Mouse (Mus musculus) mature B cell (primary cell): ENCODE data around the gene Stk25.

Source experiments
- in situ Hi-C: fragments of 300-500 bp; cut with MboI; formaldehyde crosslinking; loops from 2 replicates; pipeline ENCODE4 v1.14.3; 2019

Stk25 gene

DNA sequence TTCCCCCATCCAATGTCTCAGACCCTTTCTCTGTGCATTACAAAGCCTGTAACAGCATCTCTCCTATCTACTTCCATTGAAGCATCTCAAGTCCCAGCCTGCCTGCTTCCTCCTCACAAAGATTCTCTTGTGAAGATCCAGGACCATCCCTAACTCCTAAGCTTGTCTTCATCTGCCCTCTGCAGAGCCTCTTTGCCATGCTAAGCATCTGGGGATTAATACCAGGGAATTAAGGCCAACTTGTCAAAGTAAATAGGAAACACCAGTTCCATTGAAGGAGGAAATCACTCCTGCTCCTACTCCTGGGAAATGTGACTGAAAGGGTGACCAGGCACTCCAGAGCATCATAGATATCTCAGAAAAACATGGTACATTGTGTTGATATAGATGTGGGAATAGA lies 11.5 kb upstream of the Stk25 start:
- in situ Hi-C loops = no loop called here

DNA sequence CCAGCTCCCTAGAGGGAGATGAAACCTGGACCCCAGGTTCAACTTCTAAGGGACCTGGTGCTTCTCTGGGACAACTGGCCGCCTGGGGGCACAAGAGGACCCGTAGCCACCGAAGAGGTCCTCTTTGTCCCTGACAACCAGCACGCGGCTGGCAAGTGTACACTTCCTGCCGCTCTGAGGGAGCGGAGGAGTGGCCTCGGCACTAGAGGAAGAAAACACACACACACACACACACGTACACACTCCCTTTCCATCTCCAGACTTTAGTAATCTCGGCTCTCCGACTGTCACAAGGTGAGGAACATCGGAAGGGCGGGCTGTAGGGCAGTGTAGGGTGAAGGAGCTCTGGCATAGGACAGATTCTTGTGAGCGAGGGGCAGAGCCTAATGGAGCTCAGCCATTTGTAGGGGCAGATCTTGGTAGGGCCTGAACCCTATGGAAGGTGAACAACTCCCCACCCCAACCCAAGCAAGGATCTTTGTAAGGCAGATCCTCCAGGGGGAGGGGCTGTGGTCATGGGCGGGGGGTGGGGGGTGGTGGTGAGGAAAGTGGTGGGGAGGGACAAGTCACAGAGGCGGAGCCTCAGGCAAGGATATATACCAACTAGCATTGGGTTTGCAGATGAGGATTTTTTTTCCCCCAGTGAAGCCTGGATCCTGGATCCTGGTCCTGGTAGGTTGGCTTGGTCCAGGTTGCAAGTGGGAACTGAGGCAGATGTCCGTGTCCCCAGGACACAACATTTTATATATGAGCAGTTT lies 10.5 kb upstream of the Stk25 start:
- in situ Hi-C loops = no loop called here

DNA sequence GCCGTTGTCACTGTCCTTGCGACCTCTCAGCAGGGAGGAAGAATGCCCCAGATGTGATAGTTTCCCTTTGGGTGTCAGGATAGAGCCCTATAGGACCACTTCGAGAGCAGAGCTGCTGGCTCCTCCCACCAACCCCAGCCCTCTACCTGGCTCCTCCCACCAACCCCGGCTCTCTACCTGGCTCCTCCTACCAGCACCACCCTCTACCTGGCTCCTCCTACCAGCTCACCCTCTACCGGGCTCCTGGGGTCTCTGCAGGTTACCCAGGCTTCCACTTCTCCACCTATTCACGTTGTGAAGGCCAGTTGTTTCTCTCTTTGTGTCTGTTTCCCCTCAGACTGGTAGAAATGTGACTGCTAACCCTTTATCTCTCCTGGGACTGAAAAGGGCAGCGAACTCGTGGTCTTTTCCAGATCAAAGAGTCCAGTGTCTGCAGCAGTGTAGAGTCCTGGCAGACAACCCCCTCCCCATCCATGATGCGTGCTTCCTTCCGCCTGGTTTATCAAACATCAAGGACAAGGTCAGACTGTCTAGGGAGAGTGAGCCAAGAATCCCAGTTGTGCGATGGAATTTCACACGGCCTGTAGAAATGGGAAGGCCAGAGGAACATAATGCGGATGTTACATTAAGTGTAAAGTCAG lies 9.4 kb upstream of the Stk25 start:
- in situ Hi-C loops = no loop called here

DNA sequence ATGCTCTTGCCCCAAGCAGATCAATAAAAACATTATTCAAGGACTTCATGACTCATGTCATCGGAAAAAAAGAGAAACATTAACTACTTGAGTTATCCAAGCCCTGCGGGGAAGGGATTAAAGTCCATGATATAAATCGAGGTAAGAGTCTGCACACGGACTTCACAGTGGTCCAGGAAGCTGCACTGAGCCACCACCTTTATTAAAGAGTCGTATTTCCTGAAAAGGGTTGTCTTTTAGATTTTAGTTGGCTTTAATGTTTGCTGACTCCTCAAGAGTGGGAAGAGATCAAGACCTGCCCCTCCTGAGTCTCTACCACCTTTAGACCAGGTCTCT lies 1.5 kb downstream of the Stk25 start:
- in situ Hi-C loops = no loop called here

DNA sequence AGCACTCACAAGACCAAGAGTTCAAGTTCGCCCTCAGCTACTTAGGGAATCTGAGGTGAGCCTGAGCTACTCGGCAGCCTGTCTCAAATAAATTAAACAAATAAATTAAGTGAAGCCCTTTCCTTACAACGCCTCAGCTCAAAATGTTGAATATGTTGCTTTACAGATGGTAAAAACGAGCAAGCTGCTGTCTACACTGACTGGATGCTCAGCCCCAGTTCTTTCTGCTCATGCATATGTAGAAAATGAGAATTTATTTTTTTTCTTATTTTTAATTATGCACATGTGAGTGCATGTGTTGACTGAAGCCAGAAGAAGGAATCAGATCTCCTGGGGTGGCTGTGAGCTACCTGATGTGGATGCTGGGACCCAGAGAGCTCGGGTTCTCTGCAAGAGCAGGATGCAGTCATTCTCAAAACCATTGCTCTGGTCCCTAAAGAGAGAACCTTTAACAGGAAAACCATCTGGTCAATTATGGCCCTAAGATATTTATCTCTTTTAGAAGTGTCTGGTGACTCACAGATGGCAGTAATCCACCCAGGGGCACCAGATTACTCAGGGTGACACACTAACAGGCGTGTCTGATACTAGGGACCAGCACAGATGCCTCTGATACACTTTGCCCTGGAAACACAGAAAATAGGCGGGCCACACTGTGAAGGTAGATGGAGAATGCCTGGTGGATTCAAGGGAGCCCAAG lies 2.0 kb downstream of the Stk25 start:
- in situ Hi-C loops = no loop called here

DNA sequence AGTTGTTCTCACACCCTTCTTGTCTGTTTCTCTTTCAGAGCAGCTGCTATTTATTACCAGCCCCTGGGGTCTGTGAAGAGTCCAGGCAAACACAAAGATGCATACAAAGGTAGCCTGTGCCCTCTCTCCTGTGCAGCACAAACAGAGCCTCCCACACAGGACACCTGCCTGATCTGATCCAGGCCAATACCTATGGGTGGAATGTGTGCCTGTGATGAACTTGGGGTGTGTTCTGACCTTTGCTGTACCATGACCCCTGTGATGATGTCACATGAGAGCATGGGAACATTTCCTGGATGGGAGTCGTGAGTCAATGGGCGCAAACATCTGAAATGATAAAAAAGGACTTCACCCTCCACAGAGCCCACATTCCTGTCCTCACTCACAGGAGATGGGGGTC lies 3.7 kb downstream of the Stk25 start:
- in situ Hi-C loops = no loop called here

DNA sequence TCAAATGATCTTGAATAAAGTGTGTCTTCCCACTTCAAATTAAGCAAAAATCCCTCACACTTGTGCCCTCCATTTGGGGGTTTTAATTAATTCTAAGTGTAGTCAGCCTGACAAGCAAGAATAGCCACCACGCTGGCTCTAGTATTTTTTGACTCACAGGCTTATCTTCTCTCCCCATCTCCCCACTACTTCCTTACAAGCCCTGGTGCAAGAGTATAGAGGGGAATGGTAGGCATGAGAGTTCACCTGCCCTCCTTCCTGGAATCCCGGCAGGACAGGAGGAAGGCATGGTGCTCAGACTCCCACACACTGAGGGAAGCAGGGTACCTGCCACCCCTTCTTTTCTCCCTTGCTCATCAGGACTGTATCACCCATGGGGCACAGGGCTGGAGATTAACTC lies 4.2 kb downstream of the Stk25 start:
- in situ Hi-C loops = no loop called here

DNA sequence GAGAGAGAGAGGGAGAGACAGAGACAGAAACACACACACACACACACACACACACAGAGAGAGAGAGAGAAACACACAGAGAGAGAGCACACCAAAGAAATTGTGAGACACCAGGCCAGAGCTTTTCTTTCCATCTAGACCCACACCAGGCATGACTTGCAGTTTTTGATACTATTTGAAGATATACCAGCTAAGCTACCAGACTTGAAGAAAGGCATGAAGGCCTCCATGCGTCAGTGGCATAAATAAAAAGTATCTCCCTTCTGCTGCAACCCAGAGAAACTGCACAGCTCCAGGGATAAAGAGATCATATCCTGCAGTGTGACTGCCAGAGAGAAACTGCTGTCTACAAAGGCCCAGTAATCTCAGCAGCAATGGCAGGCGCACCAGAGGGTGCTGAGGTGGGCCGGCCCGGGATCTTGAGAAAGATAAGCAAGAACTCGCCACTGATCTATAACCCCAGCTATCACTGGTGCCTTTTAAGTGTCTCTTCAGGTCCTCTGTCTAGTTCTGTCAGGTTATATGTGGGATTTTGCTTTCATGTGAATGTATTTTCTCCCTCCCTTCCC lies 8.8 kb downstream of the Stk25 start:
- in situ Hi-C loops = loop anchor here (25.0 kb wide), 1 partner anchor 737 kb away; the partner anchor contains the start of genes Ankmy1, Dusp28 and Rnpepl1

DNA sequence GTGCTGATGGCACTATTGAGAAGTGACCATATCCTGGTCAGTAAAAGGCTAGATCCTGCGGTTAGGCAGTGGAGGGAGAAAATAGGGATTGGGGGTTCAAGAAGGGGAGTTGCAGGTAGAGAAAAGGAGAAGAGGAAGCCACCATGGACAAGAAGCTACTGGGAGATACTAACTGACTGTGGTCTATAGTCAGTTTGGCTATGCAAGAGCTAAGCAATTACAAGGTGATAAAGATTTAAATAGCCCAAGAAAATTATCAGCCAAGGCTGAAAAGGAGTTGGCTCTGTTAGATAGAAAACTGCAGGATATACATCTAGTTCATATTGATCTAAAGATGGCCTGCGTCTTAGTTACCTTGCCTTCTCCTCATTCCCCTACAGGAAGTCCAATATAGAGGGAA lies 15.8 kb downstream of the Stk25 start:
- in situ Hi-C loops = loop anchor here (25.0 kb wide), 1 partner anchor 730 kb away; the partner anchor contains the start of genes Ankmy1, Dusp28 and Rnpepl1

DNA sequence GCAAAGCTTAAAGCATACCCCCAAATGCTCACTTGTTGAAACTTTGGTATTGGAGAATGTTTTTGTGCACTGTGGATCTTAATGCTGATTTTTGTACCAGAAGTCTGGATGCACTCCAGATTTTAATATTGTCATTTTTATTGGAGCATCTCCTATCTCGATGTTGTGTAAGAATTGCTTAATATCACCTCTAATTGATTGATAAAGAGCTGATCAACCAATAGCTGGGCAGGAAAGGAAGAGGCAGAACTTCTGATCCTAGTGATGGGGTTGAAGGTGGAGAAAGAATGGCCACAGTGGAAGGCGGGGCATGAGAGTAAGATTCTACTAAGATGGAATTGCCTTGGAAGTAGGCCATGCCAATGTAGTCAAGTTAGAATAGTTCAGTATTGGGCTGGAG lies 16.5 kb downstream of the Stk25 start:
- in situ Hi-C loops = loop anchor here (25.0 kb wide), 1 partner anchor 730 kb away; the partner anchor contains the start of genes Ankmy1, Dusp28 and Rnpepl1

DNA sequence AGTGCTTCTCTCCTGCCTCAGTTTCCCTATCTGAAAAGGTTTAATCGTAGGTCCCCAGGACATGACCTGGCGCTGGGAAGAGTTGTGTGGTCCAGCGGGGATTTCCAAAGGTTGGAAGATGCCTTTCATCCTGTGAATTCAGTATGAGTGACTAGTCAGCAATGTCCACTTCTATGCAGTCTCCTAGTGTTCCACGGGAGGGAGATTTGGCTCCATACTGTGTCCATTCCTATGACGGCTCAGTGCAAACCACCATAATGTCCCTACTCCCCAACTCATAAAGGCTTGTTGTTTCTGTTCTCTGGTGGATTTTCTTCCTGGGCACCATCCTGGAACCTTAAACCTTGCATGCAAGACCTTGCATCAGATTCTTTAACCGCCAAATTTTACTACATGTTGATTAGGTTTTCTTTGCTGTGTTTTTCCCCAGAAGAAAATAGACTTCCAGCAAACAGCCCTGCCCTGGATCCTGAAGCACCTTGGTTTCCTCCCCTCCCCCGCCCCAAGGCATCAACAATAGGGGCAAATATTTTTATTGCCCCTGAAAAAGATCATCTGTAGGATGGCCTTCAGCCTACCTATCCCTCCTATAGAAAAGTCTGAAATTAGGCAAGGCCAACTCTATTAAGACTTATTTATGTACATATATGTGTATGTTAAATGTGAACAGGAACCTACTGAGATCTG lies 22.1 kb downstream of the Stk25 start:
- in situ Hi-C loops = loop anchor here (25.0 kb wide), 1 partner anchor 724 kb away; the partner anchor contains the start of genes Ankmy1, Dusp28 and Rnpepl1

DNA sequence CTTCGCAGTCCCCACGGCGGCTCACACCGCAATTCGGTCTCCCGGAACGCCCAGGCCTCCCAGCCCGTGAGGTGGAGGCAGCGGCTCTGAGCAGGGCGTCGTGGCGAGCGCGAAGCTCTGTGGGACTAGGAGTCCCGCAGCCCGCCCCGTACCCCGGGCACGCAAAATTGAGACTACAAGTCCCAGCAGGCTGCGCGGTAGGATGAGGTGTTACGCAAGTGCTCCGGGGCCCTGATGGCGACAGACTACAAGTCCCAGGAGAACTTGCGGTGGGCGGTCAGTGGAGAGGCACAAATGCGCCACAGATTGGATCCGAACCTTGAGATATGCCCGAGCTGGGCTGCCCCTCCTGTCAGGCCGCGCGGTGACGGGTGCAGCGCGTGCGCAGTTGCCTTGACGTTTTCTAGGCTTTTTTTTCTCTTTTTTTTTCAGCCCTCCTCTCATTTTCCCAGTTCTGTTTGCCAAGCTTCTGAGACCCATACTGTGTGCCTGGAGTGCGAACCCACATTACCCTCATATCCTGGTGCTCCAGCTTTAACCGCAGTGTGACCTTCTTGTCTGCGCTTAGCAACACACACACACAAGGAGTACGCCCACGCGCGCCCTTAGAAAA lies 22.8 kb downstream of the Stk25 start:
- in situ Hi-C loops = loop anchor here (25.0 kb wide), 1 partner anchor 723 kb away; the partner anchor contains the start of genes Ankmy1, Dusp28 and Rnpepl1

DNA sequence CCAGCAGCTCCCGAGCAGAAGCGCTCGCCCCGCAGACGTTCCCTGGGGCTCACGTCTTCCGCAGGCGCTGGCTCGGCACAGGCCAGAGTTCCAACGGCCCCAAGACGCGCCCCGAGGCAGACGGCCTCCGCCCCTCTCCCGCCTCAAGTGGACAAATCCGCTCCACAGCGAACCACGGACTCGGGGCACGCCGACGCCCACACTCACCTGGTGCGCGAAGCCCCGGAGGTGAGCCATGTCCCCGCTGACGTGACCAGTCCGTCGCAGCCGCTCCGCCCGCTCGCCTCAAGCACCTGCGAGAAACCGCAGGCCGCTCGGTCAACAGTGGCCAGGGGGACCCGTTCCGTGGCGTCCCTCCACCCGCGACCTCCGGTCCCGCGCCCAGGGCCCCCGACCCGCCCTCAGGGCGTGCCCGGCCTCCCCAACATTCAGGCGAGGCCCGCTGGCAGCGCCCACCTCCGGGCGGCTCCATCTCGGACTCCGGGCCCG lies 23.3 kb downstream of the Stk25 start:
- in situ Hi-C loops = loop anchor here (25.0 kb wide), 1 partner anchor 723 kb away; the partner anchor contains the start of genes Ankmy1, Dusp28 and Rnpepl1

DNA sequence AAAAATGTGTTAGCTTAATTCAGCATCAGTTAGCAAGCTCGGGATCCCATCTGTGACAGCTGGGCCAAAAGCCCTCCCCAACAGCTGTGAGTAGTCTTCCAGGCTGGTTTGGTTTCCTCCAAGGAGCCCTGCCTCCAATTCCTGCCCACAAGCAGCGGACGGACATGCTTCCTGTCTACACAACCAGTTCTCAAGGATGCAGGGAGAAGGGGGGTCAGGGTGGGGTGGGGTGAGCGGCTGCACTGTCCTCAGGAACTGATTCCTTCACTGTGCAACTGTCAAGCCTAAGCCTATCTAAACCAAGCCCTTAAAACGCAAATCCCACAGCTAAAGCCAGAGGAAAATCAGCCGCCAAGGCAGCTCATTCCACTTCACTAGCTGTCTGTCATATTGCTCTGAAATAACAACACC lies 24.0 kb downstream of the Stk25 start:
- in situ Hi-C loops = loop anchor here (25.0 kb wide), 1 partner anchor 722 kb away; the partner anchor contains the start of genes Ankmy1, Dusp28 and Rnpepl1

DNA sequence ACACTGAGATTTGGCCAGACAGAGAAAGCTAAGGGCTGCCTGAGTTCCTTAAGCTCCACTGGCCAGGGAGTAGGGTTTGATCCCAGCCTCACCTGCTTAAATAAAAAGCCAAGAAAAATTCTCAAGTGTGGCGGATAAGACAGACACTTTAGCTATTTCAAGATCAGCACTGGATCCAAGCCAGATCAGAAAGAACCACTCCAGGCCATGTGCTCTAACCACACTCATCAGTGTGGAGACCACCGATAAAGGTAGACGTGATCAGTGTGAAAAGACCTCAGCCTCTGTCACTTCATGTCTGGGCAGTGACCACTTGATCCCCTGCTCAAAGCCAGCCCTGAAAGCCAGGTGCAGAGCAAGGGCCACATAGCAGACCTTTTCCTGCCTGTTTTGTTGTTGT lies 25.7 kb downstream of the Stk25 start:
- in situ Hi-C loops = loop anchor here (25.0 kb wide), 1 partner anchor 720 kb away; the partner anchor contains the start of genes Ankmy1, Dusp28 and Rnpepl1

DNA sequence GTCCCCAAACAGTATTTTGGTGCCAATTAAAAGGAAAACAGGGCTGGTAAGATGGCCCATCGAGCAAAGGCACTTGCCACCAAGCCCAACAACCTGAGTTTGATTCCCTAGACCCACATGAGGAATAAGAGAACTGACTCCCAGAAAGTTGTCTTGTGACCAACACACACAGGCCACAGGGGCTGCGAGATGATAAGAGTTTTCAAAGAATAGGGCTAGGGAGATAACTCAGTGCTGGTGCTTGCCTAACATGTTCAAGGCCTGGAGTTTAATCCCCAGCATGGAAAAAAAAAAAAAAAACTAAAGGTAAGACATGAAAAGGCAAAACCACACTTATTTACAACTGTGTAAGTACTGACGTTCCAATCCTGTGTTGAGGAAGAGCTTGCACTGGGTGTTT lies 27.7 kb downstream of the Stk25 start:
- in situ Hi-C loops = loop anchor here (25.0 kb wide), 1 partner anchor 718 kb away; the partner anchor contains the start of genes Ankmy1, Dusp28 and Rnpepl1

DNA sequence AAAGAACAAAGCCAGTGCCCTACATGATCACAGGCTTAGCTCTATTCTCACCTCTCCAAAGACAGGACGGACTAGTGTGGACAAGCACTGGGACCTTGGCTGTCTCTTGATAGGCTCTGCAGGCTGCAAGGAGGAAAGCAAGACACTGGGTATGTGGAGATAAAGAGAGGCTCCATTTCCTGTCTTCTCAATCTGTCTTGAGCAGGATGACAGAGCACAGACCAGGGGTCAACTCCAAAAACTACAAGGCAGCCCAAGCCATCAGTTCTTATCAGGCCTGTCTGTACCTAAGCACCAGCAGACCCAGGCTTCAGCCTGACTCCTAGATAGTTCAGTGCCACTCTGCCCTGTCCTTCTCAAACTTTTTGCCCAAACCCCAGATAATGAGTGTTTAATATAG lies 34.0 kb downstream of the Stk25 start:
- in situ Hi-C loops = no loop called here

DNA sequence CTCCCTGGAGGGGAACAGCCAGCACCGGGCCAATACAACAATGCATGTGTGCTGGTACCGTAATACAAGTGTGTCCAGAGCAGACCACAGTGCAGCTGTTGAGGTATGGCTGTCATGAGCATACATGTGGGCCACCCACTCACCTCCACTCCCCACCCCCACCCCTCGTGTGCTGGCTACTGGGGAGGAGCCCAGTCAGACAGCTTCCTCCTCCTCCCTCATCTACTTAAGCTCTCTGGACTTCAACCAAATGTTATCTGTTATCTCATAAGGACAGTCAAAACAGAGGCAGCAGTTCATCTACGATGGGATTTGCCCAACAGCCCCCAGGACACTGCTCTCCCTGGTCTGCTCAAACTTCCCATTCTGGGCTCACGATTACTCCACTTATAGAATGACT lies 39.5 kb downstream of the Stk25 start:
- in situ Hi-C loops = no loop called here

DNA sequence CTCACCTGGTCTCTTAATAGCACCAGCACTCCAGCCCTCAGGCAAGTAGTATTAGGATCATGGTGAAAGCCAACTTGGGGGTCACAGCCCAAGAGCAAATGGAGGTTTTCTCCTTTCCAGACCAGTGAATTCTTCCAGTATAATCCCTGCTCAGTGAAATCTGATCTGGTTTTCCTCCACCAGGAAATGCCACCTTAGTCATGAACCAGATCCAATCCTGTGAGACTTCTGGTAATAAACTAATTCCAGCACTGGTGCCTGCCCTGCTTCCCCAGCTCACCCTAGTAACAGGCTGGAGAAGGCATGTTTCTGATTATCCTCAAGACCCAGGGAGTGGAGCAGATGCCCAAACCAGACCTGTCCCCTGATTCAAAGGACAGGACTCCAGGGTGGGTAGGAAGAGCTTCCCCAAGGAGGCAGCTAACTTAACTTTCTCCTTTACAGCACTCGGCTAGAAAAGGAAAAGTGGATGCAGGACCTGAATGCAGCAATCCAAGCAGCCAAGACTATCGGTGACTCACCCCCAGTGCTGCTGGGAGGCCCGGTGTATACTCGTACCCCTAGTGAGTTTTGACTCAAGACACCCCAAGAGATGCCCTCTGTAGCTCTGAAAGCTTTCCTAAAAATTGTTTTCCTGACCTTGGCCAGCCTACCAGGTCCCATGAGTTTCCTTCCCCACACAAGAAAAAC lies 40.3 kb downstream of the Stk25 start:
- in situ Hi-C loops = no loop called here

DNA sequence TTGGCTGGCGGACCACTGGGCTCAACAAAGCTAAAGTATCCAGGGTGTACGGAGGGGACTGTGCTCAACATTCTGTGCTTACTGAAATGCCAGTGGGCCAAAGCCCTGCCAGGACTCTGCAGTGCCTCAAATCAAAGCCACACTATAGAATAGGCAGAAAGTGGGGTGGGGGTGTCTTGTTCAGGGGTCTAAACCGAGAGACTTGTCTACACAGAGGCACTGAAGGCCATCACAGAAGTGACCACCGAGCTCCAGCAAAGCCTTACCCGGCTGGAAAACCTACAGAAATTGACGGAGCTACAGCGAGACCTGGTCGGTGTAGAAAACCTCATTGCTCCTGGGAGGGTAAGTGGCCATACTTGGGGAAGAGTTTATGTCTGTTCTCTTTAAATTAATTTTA lies 48.7 kb downstream of the Stk25 start:
- in situ Hi-C loops = no loop called here
